Mouse (Mus musculus): ENCODE measurements around the gene Vmn1r65.
"Not testable (repeated sequence)": the region's sequence is repeated elsewhere in the genome, so short reads cannot be mapped to it uniquely, and the experiment has no call there.

The Vmn1r65 gene

GRCm38 (mm10) chr7:6010910-6011309 lies at the start of gene Vmn1r65:
Vmn1r65 (minus strand) TSS chr7:6011010.
- DNase-seq = no peak

- DNase-seq = no peak
Observed at GRCm38 (mm10) chr7:6044861-6045260, 34.1 kb upstream of the Vmn1r65 start, which contains the start of gene Nlrp4c. Nlrp4c (plus strand) TSS chr7:6045161.

- not testable (repeated sequence) for DNase-seq
Observed at GRCm38 (mm10) chr7:5982426-5982825, 28.4 kb downstream of the Vmn1r65 start.

GRCm38 (mm10) chr7:5972546-5972945 lies 38.3 kb downstream of the Vmn1r65 start:
- DNase-seq = not testable (repeated sequence)
